Mouse (Mus musculus) MEL (cell line): ENCODE data around the gene Bag6. TPM values are rescaled to one million over a fixed set of nuclear protein-coding genes. Genes with fewer than 3 reads are reported as not detected.

Experiments
- DNase-seq: peaks from one replicate; pipeline ENCODE4 v3.0.0; 2011; ENCODE audit warnings: low read depth, low spot score
- H3K27ac ChIP-seq: 2 replicates; pipeline ENCODE4 v1.5.1; 2012; ENCODE audit warnings: low read depth, mild to moderate bottlenecking, control low read depth, low read length, moderate library complexity; ENCODE audit not compliant: control insufficient read depth
- H3K27me3 ChIP-seq, 2 experiments: fragments of 150-350 bp in 1 of 2; sonication (generic) in 1 of 2; 2 replicates each; pipeline ENCODE4 v1.6.1; 2012; ENCODE audit warnings: low read length in 2 of 2, mild to moderate bottlenecking in 2 of 2, improper control_type of control experiment in 1 of 2, moderate library complexity in 1 of 2; ENCODE audit not compliant: insufficient read depth in 2 of 2, control insufficient read depth in 1 of 2
- H3K36me3 ChIP-seq, 2 experiments: 2 replicates each; pipeline ENCODE4 v1.6.1; 2012 to 2014; ENCODE audit warnings: low read length in 2 of 2, improper control_type of control experiment in 1 of 2, inconsistent platforms in 1 of 2, mild to moderate bottlenecking in 1 of 2; ENCODE audit not compliant: insufficient read depth in 2 of 2, control insufficient read depth in 1 of 2
- H3K4me1 ChIP-seq, 2 experiments: fragments of 150-350 bp in 1 of 2; sonication (generic) in 1 of 2; 2 replicates each; pipeline ENCODE4 v1.6.1; 2012; ENCODE audit warnings: low read length in 2 of 2, improper control_type of control experiment in 1 of 2, mild to moderate bottlenecking in 1 of 2; ENCODE audit not compliant: insufficient read depth in 2 of 2, control insufficient read depth in 1 of 2
- H3K4me3 ChIP-seq, 2 experiments: fragments of 150-350 bp in 1 of 2; sonication (generic) in 1 of 2; 2 replicates each; pipeline ENCODE4 v1.5.1; 2012; ENCODE audit warnings: low read depth in 2 of 2, low read length in 2 of 2, mild to moderate bottlenecking in 2 of 2, moderate library complexity in 2 of 2, control low read depth in 1 of 2, improper control_type of control experiment in 1 of 2; ENCODE audit not compliant: control insufficient read depth in 1 of 2, insufficient read depth in 1 of 2
- H3K79me2 ChIP-seq: 2 replicates; pipeline ENCODE4 v1.6.1; 2012; ENCODE audit warnings: mild to moderate bottlenecking, low read length, moderate library complexity; ENCODE audit not compliant: control insufficient read depth, poor library complexity, insufficient read depth
- H3K9ac ChIP-seq: 2 replicates; pipeline ENCODE4 v1.6.1; 2012; ENCODE audit warnings: low read depth, mild to moderate bottlenecking, control low read depth, low read length, moderate library complexity; ENCODE audit not compliant: control insufficient read depth, poor library complexity, severe bottlenecking
- H3K9me3 ChIP-seq: fragments of 150-350 bp; sonication (generic); replicated peaks from 2 replicates; pipeline ENCODE4 v1.6.1; 2012; ENCODE audit warnings: mild to moderate bottlenecking, low read length, improper control_type of control experiment, moderate library complexity; ENCODE audit not compliant: insufficient read depth
- BHLHE40 ChIP-seq: IDR thresholded peaks from 2 replicates; pipeline ENCODE4 v1.6.1; 2012; ENCODE audit warnings: low read depth, mild to moderate bottlenecking, inconsistent platforms, low read length, improper control_type of control experiment, borderline replicate concordance
- CHD1 ChIP-seq: IDR thresholded peaks from 2 replicates; pipeline ENCODE4 v1.6.1; 2012; ENCODE audit warnings: low read depth, mild to moderate bottlenecking, inconsistent platforms, low read length, improper control_type of control experiment
- CHD2 ChIP-seq: IDR thresholded peaks from 2 replicates; pipeline ENCODE4 v1.6.1; 2011; ENCODE audit warnings: low read length, improper control_type of control experiment
- CTCF ChIP-seq, 3 experiments: IDR thresholded peaks in 2 of 3; conservative IDR thresholded peaks in 1 of 3; 2 replicates each; pipeline ENCODE4 v1.5.1; 2011 to 2012; ENCODE audit warnings: low read length in 3 of 3, low read depth in 2 of 3, mild to moderate bottlenecking in 2 of 3, improper control_type of control experiment in 1 of 3, inconsistent platforms in 1 of 3, mixed read lengths in 1 of 3, moderate library complexity in 1 of 3; ENCODE audit not compliant: control insufficient read depth in 1 of 3, insufficient read depth in 1 of 3, poor library complexity in 1 of 3, severe bottlenecking in 1 of 3
- ELF1 ChIP-seq: IDR thresholded peaks from 2 replicates; pipeline ENCODE4 v1.6.1; 2014; ENCODE audit warnings: low read depth, mild to moderate bottlenecking, inconsistent platforms, low read length, improper control_type of control experiment, moderate library complexity
- EP300 ChIP-seq, 2 experiments: IDR thresholded peaks; 2 replicates each; pipeline ENCODE4 v1.6.1; 2011; ENCODE audit warnings: improper control_type of control experiment in 2 of 2, low read length in 2 of 2, low read depth in 1 of 2, mild to moderate bottlenecking in 1 of 2
- ETS1 ChIP-seq: IDR thresholded peaks from 2 replicates; pipeline ENCODE4 v1.6.1; 2012; ENCODE audit warnings: low read depth, mild to moderate bottlenecking, inconsistent platforms, low read length, improper control_type of control experiment, moderate library complexity
- GABPA ChIP-seq: IDR thresholded peaks from 2 replicates; pipeline ENCODE4 v1.6.1; 2012; ENCODE audit warnings: low read depth, mild to moderate bottlenecking, inconsistent platforms, low read length, improper control_type of control experiment, moderate library complexity
- JUND ChIP-seq: IDR thresholded peaks from 2 replicates; pipeline ENCODE4 v1.6.1; 2011; ENCODE audit warnings: low read depth, mild to moderate bottlenecking, improper control_type of control experiment, low read length
- MAFK ChIP-seq: IDR thresholded peaks from 2 replicates; pipeline ENCODE4 v1.6.1; 2011; ENCODE audit warnings: low read depth, mild to moderate bottlenecking, low read length, improper control_type of control experiment, borderline replicate concordance
- MAX ChIP-seq: IDR thresholded peaks from 2 replicates; pipeline ENCODE4 v1.6.1; 2011; ENCODE audit warnings: low read length, improper control_type of control experiment
- MAZ ChIP-seq: IDR thresholded peaks from 2 replicates; pipeline ENCODE4 v1.6.1; 2012; ENCODE audit warnings: low read depth, mild to moderate bottlenecking, inconsistent platforms, low read length, improper control_type of control experiment
- MEF2A ChIP-seq: IDR thresholded peaks from 2 replicates; pipeline ENCODE4 v1.6.1; 2014; ENCODE audit warnings: low read depth, mild to moderate bottlenecking, inconsistent platforms, low read length, improper control_type of control experiment; ENCODE audit not compliant: poor library complexity, insufficient replicate concordance, severe bottlenecking; ENCODE audit errors: extremely low read depth
- MXI1 ChIP-seq: IDR thresholded peaks from 2 replicates; pipeline ENCODE4 v1.6.1; 2011; ENCODE audit warnings: mild to moderate bottlenecking, low read depth, low read length, improper control_type of control experiment
- MYB ChIP-seq: IDR thresholded peaks from 2 replicates; pipeline ENCODE4 v1.6.1; 2011; ENCODE audit warnings: mild to moderate bottlenecking, low read depth, low read length, improper control_type of control experiment
- MYC ChIP-seq: IDR thresholded peaks from 2 replicates; pipeline ENCODE4 v1.6.1; 2011; ENCODE audit warnings: low read depth, mild to moderate bottlenecking, low read length, improper control_type of control experiment, moderate library complexity
- NELFE ChIP-seq: IDR thresholded peaks from 2 replicates; pipeline ENCODE4 v1.6.1; 2011; ENCODE audit warnings: low read depth, low read length, improper control_type of control experiment
- NRF1 ChIP-seq: IDR thresholded peaks from 2 replicates; pipeline ENCODE4 v1.6.1; 2014; ENCODE audit warnings: low read depth, mild to moderate bottlenecking, inconsistent platforms, low read length, improper control_type of control experiment, moderate library complexity; ENCODE audit not compliant: poor library complexity, insufficient read depth, severe bottlenecking
- POLR2A ChIP-seq, 2 experiments: IDR thresholded peaks; 2 replicates each; pipeline ENCODE4 v1.6.1; 2011 to 2012; ENCODE audit warnings: low read length in 2 of 2, mild to moderate bottlenecking in 2 of 2, control low read depth in 1 of 2, improper control_type of control experiment in 1 of 2, low read depth in 1 of 2, moderate library complexity in 1 of 2; ENCODE audit not compliant: control insufficient read depth in 1 of 2, insufficient read depth in 1 of 2, poor library complexity in 1 of 2
- POLR2AphosphoS2 ChIP-seq: IDR thresholded peaks from 2 replicates; pipeline ENCODE4 v1.6.1; 2011; ENCODE audit warnings: low read length, improper control_type of control experiment
- POLR2AphosphoS5 ChIP-seq: IDR thresholded peaks from 2 replicates; pipeline ENCODE4 v1.6.1; 2012; ENCODE audit warnings: low read depth, borderline replicate concordance, mild to moderate bottlenecking, inconsistent platforms, low read length, moderate library complexity, mixed read lengths
- RAD21 ChIP-seq: IDR thresholded peaks from 2 replicates; pipeline ENCODE4 v1.6.1; 2011; ENCODE audit warnings: mild to moderate bottlenecking, low read depth, low read length, improper control_type of control experiment
- RCOR1 ChIP-seq: IDR thresholded peaks from 2 replicates; pipeline ENCODE4 v1.6.1; 2012; ENCODE audit warnings: low read depth, mild to moderate bottlenecking, inconsistent platforms, low read length, improper control_type of control experiment
- SMC3 ChIP-seq: IDR thresholded peaks from 2 replicates; pipeline ENCODE4 v1.6.1; 2011; ENCODE audit warnings: low read depth, low read length, improper control_type of control experiment
- TBP ChIP-seq: IDR thresholded peaks from 2 replicates; pipeline ENCODE4 v1.8.0; 2011; ENCODE audit warnings: low read depth, low read length, improper control_type of control experiment
- TCF12 ChIP-seq: IDR thresholded peaks from 2 replicates; pipeline ENCODE4 v1.6.1; 2014; ENCODE audit warnings: low read depth, mild to moderate bottlenecking, inconsistent platforms, low read length, improper control_type of control experiment, moderate library complexity
- UBTF ChIP-seq: IDR thresholded peaks from 2 replicates; pipeline ENCODE4 v1.6.1; 2012; ENCODE audit warnings: low read depth, mild to moderate bottlenecking, inconsistent platforms, low read length, improper control_type of control experiment, moderate library complexity, borderline replicate concordance; ENCODE audit not compliant: insufficient read depth
- USF1 ChIP-seq: IDR thresholded peaks from 2 replicates; pipeline ENCODE4 v1.6.1; 2014; ENCODE audit warnings: low read depth, mild to moderate bottlenecking, inconsistent platforms, low read length, improper control_type of control experiment, moderate library complexity
- USF2 ChIP-seq, 2 experiments: IDR thresholded peaks; 2 replicates each; pipeline ENCODE4 v1.6.1; 2011 to 2012; ENCODE audit warnings: improper control_type of control experiment in 2 of 2, low read length in 2 of 2, borderline replicate concordance in 1 of 2, inconsistent platforms in 1 of 2, low read depth in 1 of 2, mild to moderate bottlenecking in 1 of 2; ENCODE audit not compliant: insufficient read depth in 1 of 2
- ZC3H11A ChIP-seq: IDR thresholded peaks from 2 replicates; pipeline ENCODE4 v1.6.1; 2012; ENCODE audit warnings: low read depth, mild to moderate bottlenecking, inconsistent platforms, low read length, improper control_type of control experiment
- ZKSCAN1 ChIP-seq: IDR thresholded peaks from 2 replicates; pipeline ENCODE4 v1.6.1; 2012; ENCODE audit warnings: low read depth, mild to moderate bottlenecking, inconsistent platforms, low read length, improper control_type of control experiment, moderate library complexity
- ZMIZ1 ChIP-seq: IDR thresholded peaks from 2 replicates; pipeline ENCODE4 v1.6.1; 2012; ENCODE audit warnings: low read depth, mild to moderate bottlenecking, inconsistent platforms, low read length, improper control_type of control experiment, moderate library complexity
- ZNF384 ChIP-seq: IDR thresholded peaks from 2 replicates; pipeline ENCODE4 v1.6.1; 2012; ENCODE audit warnings: low read depth, mild to moderate bottlenecking, inconsistent platforms, low read length, improper control_type of control experiment
- polyA plus RNA-seq, 2 experiments: library from polyadenylated mRNA; stranded (reverse) in 1 of 2; unstranded in 1 of 2; fragments of >175 nt in 1 of 2; fragments of >200 nt in 1 of 2; gene quantifications; 2 replicates each; pipeline versions ENCODE4 v1.2.1 to v1.2.4; 2012; ENCODE audit warnings: low replicate concordance in 2 of 2, low read depth in 1 of 2; ENCODE audit not compliant: insufficient read length in 2 of 2, insufficient read depth in 1 of 2, missing spikeins in 1 of 2
- total RNA-seq: library from RNA; depleted of rRNA; stranded (reverse); fragments of 300-350 nt; gene quantifications from 2 replicates; pipeline ENCODE4 v1.2.3, GENCODE M21; 2012

The Bag6 gene
- total and polyA plus RNA-seq, 3 experiments, result 102 to 283 TPM; not detected in 1

GRCm38 (mm10) chr17:35185639-35186611, 50.9 kb downstream of the Bag6 start:
- H3K9me3 ChIP-seq, result no peaks in the 10 kb centered on the region
- H3K4me1 ChIP-seq, result peaks cover 15 to 43% of the 10 kb centered on the region in 2 experiments
- H3K79me2 ChIP-seq, result no peaks in the 10 kb centered on the region
- H3K27me3 ChIP-seq, result no peaks in the 10 kb centered on the region
- DNase-seq, result peak; percentile 95
- H3K4me3 ChIP-seq, result peak overlapping the region; percentile 79 to 86
- H3K27ac ChIP-seq, result peak overlapping the region; percentile 93
- H3K36me3 ChIP-seq, result peaks cover 0 to 33% of the 10 kb centered on the region in 2 experiments; a peak in 2 of 4 replicates
- peak overlapping the region; percentile 79 for H3K9ac ChIP-seq
- TF ChIP-seq CTCF (IDR thresholded peaks at IDR 0.05 in 2 of 3, conservative IDR thresholded peaks at IDR 0.05 in 1 of 3; ENCODE audit: control insufficient read depth in 1 of 3, insufficient read depth in 1 of 3, low read depth in 2 of 3, low read length in 3 of 3, poor library complexity in 1 of 3, severe bottlenecking in 1 of 3), result no peak
- peak; percentile 47; the same call in 1 of the 2 replicates for TF ChIP-seq NELFE
- TF ChIP-seq ZNF384, result 0 out of 2 replicates have a peak, but pooled peaks have one; percentile 11
- no peak for TF ChIP-seq ZKSCAN1
- peak; percentile 88 for TF ChIP-seq MYC
- TF ChIP-seq ETS1, result peak; percentile 61; the same call in 1 of the 2 replicates
- no peak for TF ChIP-seq UBTF
- no peak for TF ChIP-seq RCOR1
- TF ChIP-seq MEF2A, result no peak
- peak; percentile 76 for TF ChIP-seq ELF1
- peak in 1 of 2 experiments; percentile 38; a peak in 3 of 4 replicates for TF ChIP-seq EP300 (IDR thresholded peaks at IDR 0.05; ENCODE audit: low read depth in 1 of 2, low read length in 2 of 2)
- TF ChIP-seq MYB, result peak; percentile 67; the same call in 1 of the 2 replicates
- TF ChIP-seq BHLHE40, result peak; percentile 75; the same call in 1 of the 2 replicates
- TF ChIP-seq GABPA, result no peak
- TF ChIP-seq MAZ, result no peak
- TF ChIP-seq NRF1, result no peak
- TF ChIP-seq CHD2, result no peak
- TF ChIP-seq MAFK, result 0 out of 2 replicates have a peak, but pooled peaks have one; percentile 37
- no peak for TF ChIP-seq POLR2AphosphoS2
- no peak for TF ChIP-seq JUND
- no peak for TF ChIP-seq RAD21
- no peak for TF ChIP-seq CHD1
- TF ChIP-seq ZC3H11A, result no peak
- TF ChIP-seq SMC3, result 0 out of 2 replicates have a peak, but pooled peaks have one; percentile 12
- peak; percentile 73; the same call in 1 of the 2 replicates for TF ChIP-seq MAX
- peak; percentile 64; the same call in 1 of the 2 replicates for TF ChIP-seq MXI1
- peak; percentile 83 for TF ChIP-seq TBP
- TF ChIP-seq USF2 (IDR thresholded peaks at IDR 0.05; ENCODE audit: borderline replicate concordance in 1 of 2, insufficient read depth in 1 of 2, low read depth in 1 of 2, low read length in 2 of 2), result no peak
- TF ChIP-seq POLR2AphosphoS5, result no peak
- TF ChIP-seq USF1, result peak; percentile 70
- TF ChIP-seq POLR2A (IDR thresholded peaks at IDR 0.05; ENCODE audit: control insufficient read depth in 1 of 2, insufficient read depth in 1 of 2, low read depth in 1 of 2, low read length in 2 of 2, poor library complexity in 1 of 2), result peak in 1 of 2 experiments; percentile 65; a peak in 1 of 4 replicates
- no peak for TF ChIP-seq ZMIZ1
- TF ChIP-seq TCF12, result 0 out of 2 replicates have a peak, but pooled peaks have one; percentile 37
